Mouse (Mus musculus): ENCODE results near the gene Vgll3. TPM values are rescaled to one million over a fixed set of nuclear protein-coding genes. Genes with fewer than 3 reads are reported as not detected.

Gene Vgll3
- polyA plus RNA-seq, 1 experiment, result 3.5 TPM

DNA sequence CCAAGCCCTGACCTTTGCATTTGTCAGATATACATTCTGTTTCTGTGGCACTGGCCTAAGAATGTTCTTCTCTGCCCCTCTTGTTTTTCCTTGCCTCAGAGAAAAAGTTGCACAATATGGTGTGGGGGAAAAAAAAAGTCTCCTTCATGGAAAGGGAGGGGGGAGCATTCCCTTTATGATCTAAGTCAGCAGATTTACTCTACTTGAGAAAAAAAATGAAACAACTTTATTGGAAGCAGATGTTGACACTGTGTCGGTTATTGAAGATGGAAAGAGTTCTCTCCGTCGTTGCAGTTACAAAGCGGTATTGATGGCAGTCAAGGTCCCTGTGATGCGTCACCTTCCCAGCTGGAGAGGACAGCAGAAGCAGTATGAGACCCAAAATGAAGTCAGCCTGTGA is 49.4 kb downstream of the Vgll3 start:
- DNase-seq (ENCODE audit: low read depth), result no peak
- TF ChIP-seq POLR2A (IDR thresholded peaks at IDR 0.05; ENCODE audit: borderline replicate concordance, extremely low read depth, insufficient read depth, insufficient read length, poor library complexity, severe bottlenecking), result no peak
- no peak for TF ChIP-seq CTCF (IDR thresholded peaks at IDR 0.05; ENCODE audit: borderline replicate concordance, extremely low read depth, insufficient read depth, insufficient read length)

DNA sequence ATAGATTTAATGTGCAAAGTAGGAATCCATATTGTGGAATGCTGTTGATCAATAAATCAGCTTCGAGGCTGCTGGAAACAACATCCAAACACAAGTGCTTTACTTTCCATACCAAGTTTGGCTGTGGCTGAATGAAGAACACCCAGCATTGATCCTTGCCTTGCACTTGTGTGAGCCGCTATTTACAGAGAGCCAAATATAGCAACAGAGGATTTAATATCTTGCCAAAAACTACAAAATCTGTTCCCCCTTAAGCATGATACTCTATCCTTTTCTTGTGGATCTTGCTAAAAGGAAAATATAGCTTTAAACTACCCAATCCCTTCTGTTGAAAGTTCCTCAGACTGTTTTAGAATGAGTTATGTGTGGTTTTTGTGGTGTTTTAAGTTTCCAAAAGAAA is 52.9 kb downstream of the Vgll3 start:
- TF ChIP-seq CTCF (IDR thresholded peaks at IDR 0.05; ENCODE audit: borderline replicate concordance, extremely low read depth, insufficient read depth, insufficient read length) (no peak), POLR2A (IDR thresholded peaks at IDR 0.05; ENCODE audit: borderline replicate concordance, extremely low read depth, insufficient read depth, insufficient read length, poor library complexity, severe bottlenecking) (no peak)
- no peak for DNase-seq (ENCODE audit: low read depth)

GRCm38 (mm10) chr16:65868933-65869332 is 53.9 kb downstream of the Vgll3 start:
- peak; percentile 8 for DNase-seq (ENCODE audit: low read depth)
- no peak for TF ChIP-seq CTCF (IDR thresholded peaks at IDR 0.05; ENCODE audit: borderline replicate concordance, extremely low read depth, insufficient read depth, insufficient read length)

- DNase-seq (ENCODE audit: low read depth), result no peak
- no peak for TF ChIP-seq POLR2A (IDR thresholded peaks at IDR 0.05; ENCODE audit: borderline replicate concordance, extremely low read depth, insufficient read depth, insufficient read length, poor library complexity, severe bottlenecking)
- TF ChIP-seq CTCF (IDR thresholded peaks at IDR 0.05; ENCODE audit: borderline replicate concordance, extremely low read depth, insufficient read depth, insufficient read length), result no peak
Measured at GRCm38 (mm10) chr16:65888940-65889339, 73.9 kb downstream of the Vgll3 start.
